Mouse (Mus musculus) small intestine, adult 2 months (tissue): ENCODE measurements at regions not wholly inside any gene's neighbourhood (a gene's known extent, or its start where the extent isn't known, plus 50 kb on each side); places are given as distances from the start of the nearest gene placed in this dataset.

Experiments used
- CTCF ChIP-seq: fragments of 200-500 bp; IDR thresholded peaks from 2 replicates; pipeline ENCODE4 v1.5.1; 2012; ENCODE audit warnings: low read depth, mild to moderate bottlenecking, control low read depth, inconsistent platforms, low read length, moderate library complexity, mixed read lengths; ENCODE audit not compliant: insufficient replicate concordance, insufficient read length; ENCODE audit errors: extremely low read depth
- POLR2A ChIP-seq: fragments of 200-500 bp; IDR thresholded peaks from 2 replicates; pipeline ENCODE4 v1.6.1; 2012; ENCODE audit warnings: low read depth, mild to moderate bottlenecking, control low read depth, inconsistent platforms, low read length, moderate library complexity

GRCm38 (mm10) chr17:49153994-49154393 lies 221.8 kb downstream of the Lrfn2 start:
- TF ChIP-seq CTCF = no peak
- TF ChIP-seq POLR2A = no peak
